Mouse (Mus musculus) heart, adult 2 months (tissue): ENCODE data around the gene Adam22. TPM values are rescaled to one million over a fixed set of nuclear protein-coding genes. Genes with fewer than 3 reads are reported as not detected.
"Not testable (repeated sequence)": the region's sequence is repeated elsewhere in the genome, so short reads cannot be mapped to it uniquely, and the experiment has no call there.

Source experiments
- DNase-seq, 2 experiments: peaks; one replicate each; pipeline ENCODE4 v3.0.0; 2021
- H3K27ac ChIP-seq: fragments of 200-600 bp; 2 replicates; pipeline ENCODE4 v1.8.1; 2022
- H3K27me3 ChIP-seq: fragments of 200-500 bp; 2 replicates; pipeline ENCODE4 v1.6.1; 2012; ENCODE audit warnings: mild to moderate bottlenecking, low read length, inconsistent platforms, mixed read lengths; ENCODE audit not compliant: control insufficient read depth, insufficient read depth
- H3K36me3 ChIP-seq: fragments of 200-500 bp; 2 replicates; pipeline ENCODE4 v1.6.1; 2012; ENCODE audit warnings: low read length, inconsistent platforms; ENCODE audit not compliant: control insufficient read depth, insufficient read depth
- H3K4me1 ChIP-seq: fragments of 200-500 bp; 2 replicates; pipeline ENCODE4 v1.6.1; 2011; ENCODE audit warnings: low read length; ENCODE audit not compliant: control insufficient read depth, insufficient read depth
- H3K4me3 ChIP-seq: fragments of 200-600 bp; 2 replicates; pipeline ENCODE4 v1.8.1; 2022
- H3K79me2 ChIP-seq: fragments of 200-500 bp; replicated peaks from 2 replicates; pipeline ENCODE4 v1.6.1; 2012; ENCODE audit warnings: mild to moderate bottlenecking, inconsistent platforms, low read length, moderate library complexity, mixed read lengths; ENCODE audit not compliant: control insufficient read depth, insufficient read depth
- H3K9ac ChIP-seq: fragments of 200-500 bp; 2 replicates; pipeline ENCODE4 v1.6.1; 2012; ENCODE audit warnings: low read depth, mild to moderate bottlenecking, control low read depth, inconsistent platforms, low read length, mixed read lengths
- CTCF ChIP-seq: fragments of 200-600 bp; IDR thresholded peaks from 2 replicates; pipeline ENCODE4 v1.8.1; 2022; ENCODE audit warnings: antibody characterized with exemption, mild to moderate bottlenecking, moderate library complexity
- EP300 ChIP-seq: fragments of 200-500 bp; IDR thresholded peaks from 2 replicates; pipeline ENCODE4 v1.6.1; 2011; ENCODE audit warnings: low read depth, low read length, control low read depth; ENCODE audit not compliant: insufficient read depth
- POLR2A ChIP-seq: fragments of 200-500 bp; IDR thresholded peaks from 2 replicates; pipeline ENCODE4 v1.6.1; 2011; ENCODE audit warnings: mild to moderate bottlenecking, low read depth, low read length, control low read depth; ENCODE audit not compliant: insufficient read depth
- WGBS: fragments of 180-500 bp; shearing (Covaris S2); methylation state at CpG from one replicate; pipeline ENCODE4 v1.1.7; 2018; 5-methylcytosine and 5-hydroxymethylcytosine counted together
- intact Hi-C: fragments of 180-260 bp; cut with DNase I; formaldehyde crosslinking; loops from one replicate; pipeline ENCODE4 v1.15.1; 2025
- microRNA-seq, 2 experiments: library from miRNA; unstranded; fragments of <30 nt; microRNA quantifications; one replicate each; pipeline ENCODE4 v1.2.0; 2021
- polyA plus RNA-seq: library from polyadenylated mRNA; depleted of rRNA; stranded (reverse); fragments of >200 nt; gene quantifications from 2 replicates; pipeline ENCODE4 v1.2.3, GENCODE M21; 2012; rRNA removed
- total RNA-seq, 2 experiments: library from RNA; stranded (reverse); gene quantifications; 2 replicates each; pipeline ENCODE4 v1.2.3; 2021

The Adam22 gene
- total and polyA plus RNA-seq, 3 experiments, result 1.7 to 4.7 (median 3.6) TPM

DNA sequence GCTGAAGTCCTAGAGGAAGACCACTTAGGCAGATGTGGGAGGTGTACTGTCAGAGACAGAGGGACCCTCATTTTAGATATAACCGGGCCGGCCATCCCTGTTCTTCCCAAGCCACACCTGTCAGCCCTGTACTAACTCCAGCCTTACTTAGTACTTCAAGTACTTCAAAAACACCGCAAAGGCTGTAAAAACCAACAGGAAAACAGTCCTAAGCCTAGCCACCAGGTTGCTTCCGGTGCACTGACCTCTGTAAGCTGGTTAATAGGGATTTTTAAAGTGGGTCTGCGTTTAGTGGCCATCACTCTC lies 311.0 kb downstream of the Adam22 start:
- 18% methylated on average over 5 of the region's 5 CpGs for WGBS
- Histone ChIP-seq H3K9ac (peak overlapping the region; percentile 88), H3K4me3 (peak overlapping the region; percentile 94), H3K27ac (peak overlapping the region; percentile 100), H3K36me3 (peaks cover 18% of the 10 kb centered on the region), H3K79me2 (no peaks in the 10 kb centered on the region), H3K27me3 (no peaks in the 10 kb centered on the region), H3K4me1 (peaks cover 6% of the 10 kb centered on the region)
- TF ChIP-seq CTCF (no peak), POLR2A (no peak), EP300 (no peak)
- DNase-seq, result peak in 1 of 2 experiments; percentile 40
- intact Hi-C loops, result loop anchor here (5.0 kb wide), 1 partner anchor 365 kb away; the partner anchor contains the start of genes Dbf4 and Slc25a40

DNA sequence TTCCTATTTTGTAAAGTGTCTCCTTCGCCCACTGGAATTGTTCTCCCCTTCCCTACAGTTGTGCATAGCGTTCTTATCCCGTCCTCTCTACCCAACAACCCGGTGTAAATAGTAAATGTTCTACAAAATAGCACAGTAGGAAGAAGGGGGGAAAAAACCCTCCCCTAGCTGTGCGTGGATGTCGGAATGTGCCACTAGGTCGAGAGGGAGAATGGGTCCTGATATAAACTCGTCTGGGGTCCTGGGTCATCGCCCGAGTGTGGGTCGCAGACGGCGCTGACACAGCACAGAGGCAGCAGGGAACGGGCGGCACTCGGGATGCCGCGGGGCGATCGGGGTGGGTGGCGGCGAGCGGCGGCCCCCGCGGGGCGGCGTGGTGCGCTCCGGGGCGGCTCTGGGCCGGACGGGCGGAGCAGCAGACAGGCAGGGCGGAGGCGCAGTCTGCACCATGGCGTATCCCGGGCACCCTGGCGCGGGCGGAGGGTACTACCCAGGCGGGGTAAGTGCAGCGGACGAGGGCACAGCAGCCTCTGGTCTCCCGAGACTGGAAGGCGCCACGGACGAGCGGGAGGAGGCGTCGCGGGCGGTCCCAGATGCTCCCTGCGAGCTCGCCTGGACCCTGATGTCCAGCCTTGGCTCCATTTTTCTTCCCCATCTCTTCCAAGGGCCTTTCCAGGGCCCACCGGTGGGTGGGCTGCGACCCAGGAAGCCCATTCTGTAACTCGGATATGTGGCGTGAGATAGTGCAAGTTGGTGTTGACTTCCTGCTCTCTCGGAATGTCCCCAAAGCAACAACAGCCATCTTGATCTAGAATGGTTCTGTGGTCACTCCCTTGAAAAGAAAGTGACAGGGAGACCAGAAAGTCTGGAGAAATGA lies 311.6 kb downstream of the Adam22 start:
- DNase-seq, result peak; percentile 91
- H3K79me2 ChIP-seq, result no peaks in the 10 kb centered on the region
- peaks cover 6% of the 10 kb centered on the region for H3K4me1 ChIP-seq
- intact Hi-C loops, result loop anchor here (5.0 kb wide), 1 partner anchor 366 kb away; the partner anchor contains the start of genes Dbf4 and Slc25a40
- peak overlapping the region; percentile 100 for H3K27ac ChIP-seq
- peak overlapping the region; percentile 88 for H3K9ac ChIP-seq
- peak overlapping the region; percentile 94 for H3K4me3 ChIP-seq
- H3K27me3 ChIP-seq, result no peaks in the 10 kb centered on the region
- WGBS, result 1% methylated on average over 60 of the region's 60 CpGs
- H3K36me3 ChIP-seq, result peaks cover 15% of the 10 kb centered on the region
- peak; percentile 76 for TF ChIP-seq POLR2A
- peak; percentile 65 for TF ChIP-seq CTCF
- no peak for TF ChIP-seq EP300

DNA sequence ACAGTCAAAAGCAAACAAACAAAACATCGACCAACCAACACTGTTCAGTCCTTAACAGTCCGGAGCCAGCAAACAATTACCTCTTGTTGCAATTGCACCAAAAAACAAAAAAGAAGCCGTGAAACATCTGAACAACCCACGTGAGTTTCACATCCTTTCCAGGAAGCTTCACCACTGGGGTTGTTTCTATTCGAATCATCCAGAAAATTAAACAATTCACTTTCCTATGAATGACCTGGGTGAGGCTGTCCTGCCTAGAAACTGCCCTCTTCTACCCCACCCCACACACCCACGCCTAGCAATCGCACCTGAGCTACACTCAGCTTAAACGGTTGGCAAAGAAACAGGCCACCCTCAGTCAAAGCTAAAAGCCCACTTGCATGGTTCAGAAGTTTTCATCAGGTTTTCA lies 312.2 kb downstream of the Adam22 start:
- no peaks in the 10 kb centered on the region for H3K27me3 ChIP-seq
- peak overlapping the region; percentile 94 for H3K4me3 ChIP-seq
- peak; percentile 37 to 51 for DNase-seq
- WGBS, result 14% methylated on average over 8 of the region's 8 CpGs
- peak overlapping the region; percentile 88 for H3K9ac ChIP-seq
- peak overlapping the region; percentile 100 for H3K27ac ChIP-seq
- H3K36me3 ChIP-seq, result peaks cover 15% of the 10 kb centered on the region
- peaks cover 6% of the 10 kb centered on the region for H3K4me1 ChIP-seq
- intact Hi-C loops, result loop anchor here (5.0 kb wide), 1 partner anchor 367 kb away; the partner anchor contains the start of genes Dbf4 and Slc25a40
- no peaks in the 10 kb centered on the region for H3K79me2 ChIP-seq
- TF ChIP-seq POLR2A, result no peak
- TF ChIP-seq EP300, result no peak
- no peak for TF ChIP-seq CTCF

DNA sequence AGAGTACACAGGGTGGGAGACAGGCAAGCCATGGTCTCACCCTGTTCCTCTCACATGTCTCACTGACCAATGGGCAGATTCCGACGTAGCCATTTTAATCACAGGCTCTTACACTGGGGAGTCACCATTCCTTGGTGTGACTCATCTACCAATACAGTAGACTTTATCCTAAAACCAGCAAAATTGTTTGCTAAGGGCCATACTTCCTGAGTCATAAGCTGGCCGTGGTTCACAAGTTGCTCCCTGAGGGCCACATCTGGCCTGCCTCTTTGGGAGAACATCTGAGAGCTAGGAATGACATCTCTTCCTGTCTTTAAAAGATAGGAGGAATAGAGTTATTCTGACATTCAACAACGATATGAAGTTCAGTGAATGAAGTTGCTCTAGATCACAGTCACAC lies 314.1 kb downstream of the Adam22 start:
- peaks cover 12% of the 10 kb centered on the region for H3K36me3 ChIP-seq
- H3K4me1 ChIP-seq, result peaks cover 6% of the 10 kb centered on the region
- no peak overlapping the region for H3K9ac ChIP-seq
- H3K4me3 ChIP-seq, result no peak overlapping the region
- WGBS, result 44% methylated on average over 4 of the region's 4 CpGs
- no peak overlapping the region for H3K27ac ChIP-seq
- no peaks in the 10 kb centered on the region for H3K79me2 ChIP-seq
- peak; percentile 35 to 45 for DNase-seq
- TF ChIP-seq CTCF, result no peak
- no peak for TF ChIP-seq POLR2A
- no peak for TF ChIP-seq EP300
- intact Hi-C loops, result no loop called here
- H3K27me3 ChIP-seq, result no peaks in the 10 kb centered on the region

DNA sequence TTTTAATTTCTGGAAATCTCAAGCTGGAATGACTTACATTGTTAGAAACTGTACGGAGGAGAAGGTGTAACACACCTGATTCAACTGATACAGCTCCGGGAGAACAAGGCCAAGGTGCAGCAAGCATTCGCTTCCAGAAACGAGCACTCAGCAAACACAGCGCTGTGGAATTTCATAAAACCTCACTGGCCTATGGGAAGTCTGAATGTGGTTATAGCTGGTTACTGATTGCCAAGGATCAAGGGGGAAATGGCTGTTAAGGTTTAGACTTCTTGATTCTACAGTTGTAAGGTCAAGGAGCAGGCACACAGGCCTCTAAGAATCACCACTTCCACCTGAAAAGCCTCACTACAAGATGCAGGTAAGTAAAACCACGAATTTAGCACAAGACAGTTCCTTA lies 322.1 kb downstream of the Adam22 start, which contains the start of gene Sri:
Gene Sri, plus strand, starts transcription at position 224 of the 400 bp plus-strand sequence.
- TF ChIP-seq EP300, result no peak
- 75% methylated on average over 6 of the region's 6 CpGs for WGBS

DNA sequence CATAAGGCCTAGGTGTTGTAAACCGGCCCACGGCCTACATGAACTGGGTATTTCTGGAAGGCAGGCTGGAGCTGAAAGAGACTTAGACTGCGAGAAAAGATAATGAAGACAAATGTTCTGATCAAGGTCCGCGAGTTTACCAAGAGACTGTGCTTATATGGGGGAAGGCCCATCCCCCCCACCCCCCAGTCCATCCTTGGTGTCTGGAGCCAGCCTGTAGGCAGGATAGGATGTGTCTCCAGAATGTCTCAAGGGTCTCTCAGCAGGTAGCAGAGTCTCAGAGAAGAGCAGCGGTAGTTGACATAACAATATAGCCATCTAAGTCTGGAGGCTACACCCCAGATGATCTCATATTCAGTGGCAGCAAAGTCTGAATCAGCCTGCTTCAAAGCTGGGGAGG lies 333.4 kb downstream of the Adam22 start:
- intact Hi-C loops, H3K36me3 ChIP-seq, H3K27me3 ChIP-seq, H3K79me2 ChIP-seq, DNase-seq, H3K4me3 ChIP-seq, H3K27ac ChIP-seq, H3K4me1 ChIP-seq, H3K9ac ChIP-seq: not testable (repeated sequence)
- WGBS, result 92% methylated on average over 6 of the region's 6 CpGs

More for the DNA sequence above, 322.1 kb downstream of the Adam22 start, which contains the start of gene Sri:
- Histone ChIP-seq H3K4me1 (no peaks in the 10 kb centered on the region), H3K27ac (no peak within 1 kb of the TSS), H3K79me2 (no peaks in the 10 kb centered on the region), H3K9ac (no peak within 1 kb of the TSS), H3K4me3 (no peak within 1 kb of the TSS), H3K27me3 (no peaks in the 10 kb centered on the region), H3K36me3 (no peaks in the 10 kb centered on the region)
- no peak for DNase-seq
- intact Hi-C loops, result no loop called here

Small RNA genes within 50 kb of the gene (microRNA-seq; reads per million reads assigned to microRNA genes)
- 0 reads per million in 2 experiments for gene Gm24196

Other genes with a start within 250 kb of the Adam22 start
- gene Dbf4, start 54.6 kb upstream of the Adam22 start, total RNA-seq, result under 1 TPM; 0.77 to 0.94 TPM
- gene Dbf4, start 54.6 kb upstream of the Adam22 start, polyA plus RNA-seq, result 0.53 and 0.56 TPM in 2 replicates
- 1 to 10 TPM; 8.3 to 8.6 TPM for gene Slc25a40, start 54.7 kb upstream of the Adam22 start, total RNA-seq
- 2.5 and 5.6 TPM in 2 replicates for gene Slc25a40, start 54.7 kb upstream of the Adam22 start, polyA plus RNA-seq